Mouse (Mus musculus): Measurements from ENCODE around the gene Angptl3. TPM values are rescaled to one million over a fixed set of nuclear protein-coding genes. Genes with fewer than 3 reads are reported as not detected.

The Angptl3 gene
- total RNA-seq, 1 experiment: 0.09 TPM

DNA sequence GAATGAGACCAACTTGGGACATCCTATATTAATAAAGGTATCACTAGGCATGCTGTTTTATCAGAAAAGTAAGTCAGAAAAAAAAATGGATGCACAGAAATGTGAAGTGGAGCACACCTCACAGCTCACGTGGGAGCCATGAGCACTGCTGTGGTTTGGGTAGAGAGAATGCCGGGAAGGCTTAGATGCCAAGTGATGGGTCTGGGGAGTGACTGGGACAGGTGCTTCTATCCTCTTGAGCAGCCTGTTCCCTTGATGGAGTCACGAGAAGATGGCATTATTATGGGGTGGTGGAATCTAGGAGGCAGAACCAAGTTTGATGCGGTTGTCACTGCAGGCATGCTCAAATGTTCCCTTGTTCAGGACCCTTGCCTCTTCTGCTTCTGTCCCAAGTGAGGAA is 19.7 kb upstream of the Angptl3 start:
- Histone ChIP-seq H3K36me3 (ENCODE audit: control insufficient read depth, insufficient read depth, low read length, poor library complexity, severe bottlenecking) (no peaks in the 10 kb centered on the region), H3K27ac (ENCODE audit: insufficient read depth, low read depth, low read length, poor library complexity, severe bottlenecking) (no peak overlapping the region), H3K4me1 (ENCODE audit: control insufficient read depth in 2 of 2, insufficient read depth in 2 of 2, low read length in 2 of 2, poor library complexity in 1 of 2) (no peaks in the 10 kb centered on the region), H3K9ac (ENCODE audit: insufficient read depth, low read depth, low read length, poor library complexity, severe bottlenecking) (no peak overlapping the region), H3K4me3 (ENCODE audit: insufficient read depth in 1 of 2, low read depth in 1 of 2, low read length in 2 of 2, poor library complexity in 1 of 2, severe bottlenecking in 1 of 2) (no peak overlapping the region), H3K9me3 (ENCODE audit: control insufficient read depth, insufficient read depth, low read depth, low read length) (no peaks in the 10 kb centered on the region)
- TF ChIP-seq MAFK (IDR thresholded peaks at IDR 0.05; ENCODE audit: insufficient read depth, low read depth, low read length) (no peak), ZC3H11A (IDR thresholded peaks at IDR 0.05; ENCODE audit: borderline replicate concordance, low read depth, low read length) (no peak), HCFC1 (IDR thresholded peaks at IDR 0.05; ENCODE audit: borderline replicate concordance, insufficient read depth, low read length) (no peak), CHD2 (IDR thresholded peaks at IDR 0.05; ENCODE audit: low read depth, low read length) (no peak), ZNF384 (IDR thresholded peaks at IDR 0.05; ENCODE audit: low read depth, low read length) (no peak)
- DNase-seq (ENCODE audit: low read depth, low spot score): no peak
- in situ Hi-C loops (cut with MboI; ENCODE audit: low sequenced_read_pairs in 2 of 2, unreplicated experiment in 2 of 2): no loop called here

DNA sequence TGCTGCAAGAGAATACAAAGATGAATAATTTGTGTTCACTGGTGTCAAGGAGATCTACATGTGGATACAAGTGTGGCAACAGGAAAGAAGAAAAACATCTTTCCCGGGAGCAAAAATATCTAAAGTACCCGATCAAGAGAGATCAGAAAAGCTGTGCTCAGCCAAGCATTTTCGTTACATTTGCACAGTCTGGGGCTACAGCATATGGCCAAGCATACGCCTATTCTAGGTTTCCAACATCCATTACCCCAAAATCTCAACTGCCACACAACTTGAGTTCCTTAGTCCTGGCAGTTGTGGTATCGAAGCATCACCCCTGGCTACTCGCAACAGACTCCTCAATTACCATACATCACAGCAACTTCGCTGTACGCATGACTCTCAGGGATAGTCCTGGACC is 8.5 kb upstream of the Angptl3 start:
- in situ Hi-C loops (cut with MboI; ENCODE audit: low sequenced_read_pairs in 2 of 2, unreplicated experiment in 2 of 2): no loop called here
- DNase-seq (ENCODE audit: low read depth, low spot score): no peak
- no peak for TF ChIP-seq ZC3H11A (IDR thresholded peaks at IDR 0.05; ENCODE audit: borderline replicate concordance, low read depth, low read length)
- TF ChIP-seq ZNF384 (IDR thresholded peaks at IDR 0.05; ENCODE audit: low read depth, low read length): no peak
- TF ChIP-seq HCFC1 (IDR thresholded peaks at IDR 0.05; ENCODE audit: borderline replicate concordance, insufficient read depth, low read length): no peak
- no peak for TF ChIP-seq MAFK (IDR thresholded peaks at IDR 0.05; ENCODE audit: insufficient read depth, low read depth, low read length)
- no peak for TF ChIP-seq CHD2 (IDR thresholded peaks at IDR 0.05; ENCODE audit: low read depth, low read length)
- H3K9me3 ChIP-seq (ENCODE audit: control insufficient read depth, insufficient read depth, low read depth, low read length): no peaks in the 10 kb centered on the region
- H3K9ac ChIP-seq (ENCODE audit: insufficient read depth, low read depth, low read length, poor library complexity, severe bottlenecking): no peak overlapping the region
- H3K27ac ChIP-seq (ENCODE audit: insufficient read depth, low read depth, low read length, poor library complexity, severe bottlenecking): no peak overlapping the region
- H3K4me1 ChIP-seq (ENCODE audit: control insufficient read depth in 2 of 2, insufficient read depth in 2 of 2, low read length in 2 of 2, poor library complexity in 1 of 2): no peaks in the 10 kb centered on the region
- H3K36me3 ChIP-seq (ENCODE audit: control insufficient read depth, insufficient read depth, low read length, poor library complexity, severe bottlenecking): no peaks in the 10 kb centered on the region
- H3K4me3 ChIP-seq (ENCODE audit: insufficient read depth in 1 of 2, low read depth in 1 of 2, low read length in 2 of 2, poor library complexity in 1 of 2, severe bottlenecking in 1 of 2): no peak overlapping the region

DNA sequence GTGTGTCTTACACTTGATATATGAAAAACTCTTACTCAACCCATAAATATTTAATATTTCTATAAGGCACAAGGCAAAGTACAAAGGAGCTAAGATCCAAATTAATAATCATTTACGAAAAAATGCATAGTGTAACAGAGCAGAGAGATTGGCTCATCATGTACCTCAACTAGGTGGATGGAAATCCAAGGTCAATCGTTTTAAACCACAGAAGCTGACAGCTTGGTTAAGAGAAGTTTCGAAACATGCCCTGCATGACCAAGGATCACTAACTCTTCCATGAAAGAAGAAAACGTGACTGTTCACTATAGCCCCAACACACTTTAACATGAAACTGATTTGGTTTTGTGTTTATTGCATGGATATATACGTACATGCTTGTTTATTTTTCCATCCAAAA is 2.4 kb upstream of the Angptl3 start:
- in situ Hi-C loops (cut with MboI; ENCODE audit: low sequenced_read_pairs in 2 of 2, unreplicated experiment in 2 of 2): no loop called here
- H3K36me3 ChIP-seq (ENCODE audit: control insufficient read depth, insufficient read depth, low read length, poor library complexity, severe bottlenecking): no peaks in the 10 kb centered on the region
- H3K9ac ChIP-seq (ENCODE audit: insufficient read depth, low read depth, low read length, poor library complexity, severe bottlenecking): no peak overlapping the region
- no peaks in the 10 kb centered on the region for H3K9me3 ChIP-seq (ENCODE audit: control insufficient read depth, insufficient read depth, low read depth, low read length)
- H3K4me3 ChIP-seq (ENCODE audit: insufficient read depth in 1 of 2, low read depth in 1 of 2, low read length in 2 of 2, poor library complexity in 1 of 2, severe bottlenecking in 1 of 2): no peak overlapping the region
- no peak for DNase-seq (ENCODE audit: low read depth, low spot score)
- TF ChIP-seq CHD2 (IDR thresholded peaks at IDR 0.05; ENCODE audit: low read depth, low read length): no peak
- no peak for TF ChIP-seq MAFK (IDR thresholded peaks at IDR 0.05; ENCODE audit: insufficient read depth, low read depth, low read length)
- TF ChIP-seq ZNF384 (IDR thresholded peaks at IDR 0.05; ENCODE audit: low read depth, low read length): no peak
- no peak for TF ChIP-seq ZC3H11A (IDR thresholded peaks at IDR 0.05; ENCODE audit: borderline replicate concordance, low read depth, low read length)
- TF ChIP-seq HCFC1 (IDR thresholded peaks at IDR 0.05; ENCODE audit: borderline replicate concordance, insufficient read depth, low read length): no peak
- no peaks in the 10 kb centered on the region for H3K4me1 ChIP-seq (ENCODE audit: control insufficient read depth in 2 of 2, insufficient read depth in 2 of 2, low read length in 2 of 2, poor library complexity in 1 of 2)
- H3K27ac ChIP-seq (ENCODE audit: insufficient read depth, low read depth, low read length, poor library complexity, severe bottlenecking): no peak overlapping the region

DNA sequence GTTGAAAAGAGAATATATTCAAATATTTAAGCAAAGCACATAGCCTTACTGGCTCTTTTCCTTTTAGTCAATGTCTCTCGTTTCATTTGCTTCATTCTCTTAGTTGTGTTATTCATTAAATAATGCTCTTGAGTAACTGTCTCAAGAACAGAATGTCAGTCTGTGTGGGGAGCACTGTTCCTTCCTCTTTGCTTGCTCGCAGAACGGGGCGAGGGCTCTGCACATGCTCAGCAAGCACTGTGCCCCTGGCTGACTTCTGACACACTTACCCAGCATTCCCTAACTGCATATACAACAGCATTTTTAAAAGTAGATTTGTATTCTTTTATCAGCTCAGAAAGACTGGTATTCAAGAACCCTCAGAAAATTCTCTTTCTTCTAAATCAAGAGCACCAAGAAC is 2.2 kb downstream of the Angptl3 start:
- Histone ChIP-seq H3K9ac (ENCODE audit: insufficient read depth, low read depth, low read length, poor library complexity, severe bottlenecking) (no peak overlapping the region), H3K9me3 (ENCODE audit: control insufficient read depth, insufficient read depth, low read depth, low read length) (no peaks in the 10 kb centered on the region), H3K27ac (ENCODE audit: insufficient read depth, low read depth, low read length, poor library complexity, severe bottlenecking) (no peak overlapping the region), H3K4me1 (ENCODE audit: control insufficient read depth in 2 of 2, insufficient read depth in 2 of 2, low read length in 2 of 2, poor library complexity in 1 of 2) (no peaks in the 10 kb centered on the region), H3K4me3 (ENCODE audit: insufficient read depth in 1 of 2, low read depth in 1 of 2, low read length in 2 of 2, poor library complexity in 1 of 2, severe bottlenecking in 1 of 2) (no peak overlapping the region), H3K36me3 (ENCODE audit: control insufficient read depth, insufficient read depth, low read length, poor library complexity, severe bottlenecking) (no peaks in the 10 kb centered on the region)
- TF ChIP-seq HCFC1 (IDR thresholded peaks at IDR 0.05; ENCODE audit: borderline replicate concordance, insufficient read depth, low read length) (no peak), CHD2 (IDR thresholded peaks at IDR 0.05; ENCODE audit: low read depth, low read length) (no peak), MAFK (IDR thresholded peaks at IDR 0.05; ENCODE audit: insufficient read depth, low read depth, low read length) (no peak), ZNF384 (IDR thresholded peaks at IDR 0.05; ENCODE audit: low read depth, low read length) (no peak), ZC3H11A (IDR thresholded peaks at IDR 0.05; ENCODE audit: borderline replicate concordance, low read depth, low read length) (no peak)
- no peak for DNase-seq (ENCODE audit: low read depth, low spot score)
- in situ Hi-C loops (cut with MboI; ENCODE audit: low sequenced_read_pairs in 2 of 2, unreplicated experiment in 2 of 2): no loop called here

DNA sequence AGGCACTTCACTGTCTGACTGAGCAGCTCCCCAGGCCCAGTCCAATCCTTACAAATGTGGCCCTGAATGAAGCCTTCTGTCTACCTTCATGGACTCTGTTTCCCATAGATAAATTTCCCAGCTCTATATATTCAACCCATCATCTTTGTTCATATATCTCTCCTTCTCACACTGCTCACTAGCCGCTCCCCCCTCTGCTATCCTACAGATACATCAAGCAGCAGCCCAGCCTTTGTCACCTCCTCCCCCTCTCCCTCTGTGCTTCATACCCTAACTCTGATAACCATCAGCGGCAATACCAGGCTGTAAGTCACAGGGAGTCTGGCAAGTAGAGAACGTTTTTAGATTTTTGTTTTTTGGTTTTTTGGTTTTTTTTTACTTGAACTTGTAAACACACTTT is 14.1 kb downstream of the Angptl3 start:
- DNase-seq (ENCODE audit: low read depth, low spot score): no peak
- Histone ChIP-seq H3K9ac (ENCODE audit: insufficient read depth, low read depth, low read length, poor library complexity, severe bottlenecking) (no peak overlapping the region), H3K4me3 (ENCODE audit: insufficient read depth in 1 of 2, low read depth in 1 of 2, low read length in 2 of 2, poor library complexity in 1 of 2, severe bottlenecking in 1 of 2) (no peak overlapping the region), H3K36me3 (ENCODE audit: control insufficient read depth, insufficient read depth, low read length, poor library complexity, severe bottlenecking) (no peaks in the 10 kb centered on the region), H3K4me1 (ENCODE audit: control insufficient read depth in 2 of 2, insufficient read depth in 2 of 2, low read length in 2 of 2, poor library complexity in 1 of 2) (no peaks in the 10 kb centered on the region), H3K9me3 (ENCODE audit: control insufficient read depth, insufficient read depth, low read depth, low read length) (no peaks in the 10 kb centered on the region), H3K27ac (ENCODE audit: insufficient read depth, low read depth, low read length, poor library complexity, severe bottlenecking) (no peak overlapping the region)
- in situ Hi-C loops (cut with MboI; ENCODE audit: low sequenced_read_pairs in 2 of 2, unreplicated experiment in 2 of 2): no loop called here
- no peak for TF ChIP-seq ZNF384 (IDR thresholded peaks at IDR 0.05; ENCODE audit: low read depth, low read length)
- TF ChIP-seq HCFC1 (IDR thresholded peaks at IDR 0.05; ENCODE audit: borderline replicate concordance, insufficient read depth, low read length): no peak
- no peak for TF ChIP-seq ZC3H11A (IDR thresholded peaks at IDR 0.05; ENCODE audit: borderline replicate concordance, low read depth, low read length)
